Mouse (Mus musculus) CD8-positive naive resting alpha-beta T cell, adult 2 months (primary cell): Measurements from ENCODE around the gene Ccser1.

Experiments used
- DNase-seq, 2 experiments: peaks; one replicate each; pipeline ENCODE4 v3.0.0; 2022; ENCODE audit warnings: low read depth in 2 of 2, low spot score in 2 of 2

The Ccser1 gene

GRCm38 (mm10) chr6:61295535-61295934, 115.4 kb downstream of the Ccser1 start:
- no peak for DNase-seq

- DNase-seq, result no peak
These were observed 116.3 kb downstream of the Ccser1 start for GRCm38 (mm10) chr6:61296188-61297037.

GRCm38 (mm10) chr6:61300441-61300840, 120.3 kb downstream of the Ccser1 start:
- DNase-seq, result no peak

- DNase-seq, result no peak
These were observed 120.9 kb downstream of the Ccser1 start for GRCm38 (mm10) chr6:61300975-61301374.

GRCm38 (mm10) chr6:61301631-61302030, 121.5 kb downstream of the Ccser1 start:
- no peak for DNase-seq

- no peak for DNase-seq
These were observed 131.4 kb downstream of the Ccser1 start for GRCm38 (mm10) chr6:61311324-61312091.

GRCm38 (mm10) chr6:61315884-61316601, 135.9 kb downstream of the Ccser1 start:
- no peak for DNase-seq

GRCm38 (mm10) chr6:61320842-61321241, 140.7 kb downstream of the Ccser1 start:
- no peak for DNase-seq

GRCm38 (mm10) chr6:61322328-61322727, 142.2 kb downstream of the Ccser1 start:
- no peak for DNase-seq

- no peak for DNase-seq
These were observed 146.0 kb downstream of the Ccser1 start for GRCm38 (mm10) chr6:61326131-61326530.

- no peak for DNase-seq
These were observed 148.9 kb downstream of the Ccser1 start for GRCm38 (mm10) chr6:61328981-61329380.

GRCm38 (mm10) chr6:61329593-61330540, 149.7 kb downstream of the Ccser1 start:
- DNase-seq, result no peak

- no peak for DNase-seq
These were observed 154.3 kb downstream of the Ccser1 start for GRCm38 (mm10) chr6:61334466-61334865.

- DNase-seq, result no peak
These were observed 167.1 kb downstream of the Ccser1 start for GRCm38 (mm10) chr6:61347045-61347838.

- DNase-seq, result no peak
These were observed 183.6 kb downstream of the Ccser1 start for GRCm38 (mm10) chr6:61363722-61364121.

GRCm38 (mm10) chr6:61382526-61382925, 202.4 kb downstream of the Ccser1 start:
- no peak for DNase-seq

- DNase-seq, result no peak
These were observed 202.9 kb downstream of the Ccser1 start for GRCm38 (mm10) chr6:61382991-61383390.

GRCm38 (mm10) chr6:61387046-61387445, 206.9 kb downstream of the Ccser1 start:
- no peak for DNase-seq

- DNase-seq, result no peak
These were observed 247.4 kb downstream of the Ccser1 start for GRCm38 (mm10) chr6:61427490-61427889.
